Mouse (Mus musculus) heart, postnatal 0 days (tissue): ENCODE measurements around the gene Apol7e.

Source experiments
- CTCF ChIP-seq: IDR thresholded peaks from 2 replicates; pipeline ENCODE4 v1.5.1; 2016; ENCODE audit warnings: antibody characterized with exemption, control low read depth, low read depth
- EP300 ChIP-seq: IDR thresholded peaks from 2 replicates; pipeline ENCODE4 v1.6.1; 2016; ENCODE audit warnings: antibody characterized with exemption, low read depth

- peak; percentile 82 for TF ChIP-seq CTCF
- TF ChIP-seq EP300: no peak
Measured at GRCm38 (mm10) chr15:77750461-77750860, 51.8 kb downstream of the Apol7e start.
